Mouse (Mus musculus) monocyte, adult 2 months (primary cell): Measurements from ENCODE around the gene Ccdc190.

Experiments
- DNase-seq, 2 experiments: peaks; one replicate each; pipeline ENCODE4 v3.0.0; 2022; ENCODE audit warnings: low spot score in 2 of 2, low read depth in 1 of 2

Gene Ccdc190

GRCm38 (mm10) chr1:169928454-169928971, at the start of gene Ccdc190:
Gene Ccdc190, plus strand, starts transcription at chr1:169928648.
- DNase-seq, result no peak

- DNase-seq, result no peak
These were observed 49.4 kb upstream of the Ccdc190 start for GRCm38 (mm10) chr1:169879060-169879459.

- no peak for DNase-seq
These were observed 48.3 kb upstream of the Ccdc190 start for GRCm38 (mm10) chr1:169880181-169880580.

- no peak for DNase-seq
These were observed 45.3 kb upstream of the Ccdc190 start for GRCm38 (mm10) chr1:169883081-169883565.

GRCm38 (mm10) chr1:169889250-169889649, 39.2 kb upstream of the Ccdc190 start:
- no peak for DNase-seq

GRCm38 (mm10) chr1:169893976-169894375, 34.5 kb upstream of the Ccdc190 start:
- no peak for DNase-seq

- DNase-seq, result no peak
These were observed 32.8 kb upstream of the Ccdc190 start for GRCm38 (mm10) chr1:169895686-169896085.

GRCm38 (mm10) chr1:169897916-169898315, 30.5 kb upstream of the Ccdc190 start:
- no peak for DNase-seq

- DNase-seq, result no peak
These were observed 29.8 kb upstream of the Ccdc190 start for GRCm38 (mm10) chr1:169898607-169899006.

- DNase-seq, result no peak
These were observed 27.6 kb upstream of the Ccdc190 start for GRCm38 (mm10) chr1:169900771-169901336.

- no peak for DNase-seq
These were observed 19.3 kb upstream of the Ccdc190 start for GRCm38 (mm10) chr1:169909163-169909562.

- DNase-seq, result no peak
These were observed 18.8 kb upstream of the Ccdc190 start for GRCm38 (mm10) chr1:169909659-169910058.

GRCm38 (mm10) chr1:169910751-169911150, 17.7 kb upstream of the Ccdc190 start:
- no peak for DNase-seq

GRCm38 (mm10) chr1:169911526-169911925, 16.9 kb upstream of the Ccdc190 start:
- DNase-seq, result no peak

GRCm38 (mm10) chr1:169916659-169917058, 11.8 kb upstream of the Ccdc190 start:
- no peak for DNase-seq

GRCm38 (mm10) chr1:169917115-169917796, 11.2 kb upstream of the Ccdc190 start:
- DNase-seq, result no peak

GRCm38 (mm10) chr1:169917998-169918397, 10.4 kb upstream of the Ccdc190 start:
- DNase-seq, result no peak

- DNase-seq, result no peak
These were observed 9.2 kb upstream of the Ccdc190 start for GRCm38 (mm10) chr1:169919211-169919610.

GRCm38 (mm10) chr1:169921710-169922211, 6.7 kb upstream of the Ccdc190 start:
- DNase-seq, result no peak

- no peak for DNase-seq
These were observed 3.9 kb upstream of the Ccdc190 start for GRCm38 (mm10) chr1:169924567-169924966.

- no peak for DNase-seq
These were observed 587 bp upstream of the Ccdc190 start for GRCm38 (mm10) chr1:169927753-169928369.

GRCm38 (mm10) chr1:169931698-169932097, 3.2 kb downstream of the Ccdc190 start:
- no peak for DNase-seq
